Mouse (Mus musculus): ENCODE measurements around the gene Baiap2l2. TPM values are rescaled to one million over a fixed set of nuclear protein-coding genes. Genes with fewer than 3 reads are reported as not detected.

Gene Baiap2l2
- polyA plus RNA-seq, 1 experiment, result not detected

- Histone ChIP-seq H3K4me1 (peaks cover 16% of the 10 kb centered on the region), H3K27me3 (replicated peaks) (no peaks in the 10 kb centered on the region), H3K36me3 (replicated peaks; ENCODE audit: low read length) (peaks cover 88% of the 10 kb centered on the region), H3K4me3 (replicated peaks) (no peak overlapping the region), H3K9me3 (no peaks in the 10 kb centered on the region)
- TF ChIP-seq FLI1 (IDR thresholded peaks at IDR 0.05; ENCODE audit: low read length) (no peak), GATA1 (IDR thresholded peaks at IDR 0.05; ENCODE audit: borderline replicate concordance, low read length) (no peak)
These were observed 19.5 kb upstream of the Baiap2l2 start for GRCm38 (mm10) chr15:79304832-79305231.

- Histone ChIP-seq H3K4me1 (peaks cover 16% of the 10 kb centered on the region), H3K36me3 (replicated peaks; ENCODE audit: low read length) (peaks cover 97% of the 10 kb centered on the region)
- TF ChIP-seq GATA1 (IDR thresholded peaks at IDR 0.05; ENCODE audit: borderline replicate concordance, low read length) (no peak), FLI1 (IDR thresholded peaks at IDR 0.05; ENCODE audit: low read length) (no peak)
These were observed 18.4 kb upstream of the Baiap2l2 start for GRCm38 (mm10) chr15:79303725-79304124.

GRCm38 (mm10) chr15:79299563-79300155 is 14.3 kb upstream of the Baiap2l2 start:
- Histone ChIP-seq H3K9me3 (no peaks in the 10 kb centered on the region), H3K4me3 (replicated peaks) (no peak overlapping the region), H3K4me1 (peaks cover 12% of the 10 kb centered on the region), H3K27me3 (replicated peaks) (no peaks in the 10 kb centered on the region), H3K36me3 (replicated peaks; ENCODE audit: low read length) (peaks cover 93% of the 10 kb centered on the region)
- TF ChIP-seq GATA1 (IDR thresholded peaks at IDR 0.05; ENCODE audit: borderline replicate concordance, low read length) (no peak), FLI1 (IDR thresholded peaks at IDR 0.05; ENCODE audit: low read length) (no peak)

More at GRCm38 (mm10) chr15:79303725-79304124, 18.4 kb upstream of the Baiap2l2 start:
- Histone ChIP-seq H3K27me3 (replicated peaks) (no peaks in the 10 kb centered on the region), H3K9me3 (no peaks in the 10 kb centered on the region), H3K4me3 (replicated peaks) (no peak overlapping the region)

GRCm38 (mm10) chr15:79298553-79298952 is 13.2 kb upstream of the Baiap2l2 start:
- H3K9me3 ChIP-seq, result no peaks in the 10 kb centered on the region
- TF ChIP-seq FLI1 (IDR thresholded peaks at IDR 0.05; ENCODE audit: low read length) (no peak), GATA1 (IDR thresholded peaks at IDR 0.05; ENCODE audit: borderline replicate concordance, low read length) (no peak)
- H3K4me3 ChIP-seq (replicated peaks), result no peak overlapping the region
- H3K4me1 ChIP-seq, result peaks cover 12% of the 10 kb centered on the region
- H3K27me3 ChIP-seq (replicated peaks), result no peaks in the 10 kb centered on the region
- H3K36me3 ChIP-seq (replicated peaks; ENCODE audit: low read length), result peaks cover 90% of the 10 kb centered on the region

DNA sequence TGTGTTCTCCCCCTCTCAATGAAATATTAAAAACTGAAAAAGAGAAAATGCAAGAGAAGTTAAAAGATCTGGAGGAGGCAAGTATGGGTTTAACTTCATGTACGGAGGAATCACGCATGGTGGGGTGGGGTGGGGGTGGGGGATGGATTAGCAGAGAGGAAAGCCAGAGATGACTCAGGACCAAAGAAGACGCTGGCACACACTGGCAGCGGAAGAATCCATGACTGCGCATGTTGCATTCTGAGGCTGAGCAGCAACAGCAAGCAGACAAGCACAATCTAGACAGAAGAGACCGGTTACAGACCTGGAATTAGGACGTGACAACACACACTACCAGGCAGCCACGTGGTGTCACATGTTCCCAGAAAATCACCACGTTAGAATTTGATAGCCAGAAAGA is 7.4 kb upstream of the Baiap2l2 start:
- Histone ChIP-seq H3K36me3 (replicated peaks; ENCODE audit: low read length) (peaks cover 87% of the 10 kb centered on the region), H3K9me3 (no peaks in the 10 kb centered on the region), H3K4me1 (no peaks in the 10 kb centered on the region; the same call in 1 of the 2 replicates), H3K27me3 (replicated peaks) (no peaks in the 10 kb centered on the region), H3K4me3 (replicated peaks) (no peak overlapping the region)
- TF ChIP-seq GATA1 (IDR thresholded peaks at IDR 0.05; ENCODE audit: borderline replicate concordance, low read length) (no peak), FLI1 (IDR thresholded peaks at IDR 0.05; ENCODE audit: low read length) (no peak)

- Histone ChIP-seq H3K4me1 (no peaks in the 10 kb centered on the region; the same call in 1 of the 2 replicates), H3K36me3 (replicated peaks; ENCODE audit: low read length) (peaks cover 91% of the 10 kb centered on the region), H3K4me3 (replicated peaks) (no peak overlapping the region), H3K9me3 (no peaks in the 10 kb centered on the region), H3K27me3 (replicated peaks) (no peaks in the 10 kb centered on the region)
- no peak for TF ChIP-seq GATA1 (IDR thresholded peaks at IDR 0.05; ENCODE audit: borderline replicate concordance, low read length)
- TF ChIP-seq FLI1 (IDR thresholded peaks at IDR 0.05; ENCODE audit: low read length), result no peak
These were observed 5.0 kb upstream of the Baiap2l2 start for GRCm38 (mm10) chr15:79290340-79290739.

DNA sequence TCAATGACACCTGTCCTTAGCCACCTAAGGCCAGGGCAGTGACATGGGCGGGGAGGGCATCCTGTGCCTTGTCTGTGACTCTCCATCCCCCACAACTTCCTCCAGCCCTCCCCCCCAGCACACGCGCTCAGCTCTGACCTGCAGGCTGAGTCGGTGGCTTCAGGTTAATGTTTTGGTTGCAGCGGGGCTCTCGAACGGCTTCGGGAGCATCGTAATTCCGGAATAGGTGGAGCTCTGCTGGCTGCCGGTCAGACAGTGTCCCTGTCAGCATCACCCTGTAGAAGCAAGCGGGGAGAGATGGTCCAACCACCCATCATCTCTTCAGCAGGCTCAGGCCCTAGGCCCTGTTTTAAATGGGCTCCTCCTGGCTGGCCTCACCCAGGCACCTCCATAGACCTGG is 4.1 kb upstream of the Baiap2l2 start:
- Histone ChIP-seq H3K4me1 (no peaks in the 10 kb centered on the region; the same call in 1 of the 2 replicates), H3K36me3 (replicated peaks; ENCODE audit: low read length) (peaks cover 88% of the 10 kb centered on the region), H3K27me3 (replicated peaks) (peaks cover 2% of the 10 kb centered on the region), H3K9me3 (no peaks in the 10 kb centered on the region), H3K4me3 (replicated peaks) (no peak overlapping the region)
- TF ChIP-seq GATA1 (IDR thresholded peaks at IDR 0.05; ENCODE audit: borderline replicate concordance, low read length) (no peak), FLI1 (IDR thresholded peaks at IDR 0.05; ENCODE audit: low read length) (no peak)

- Histone ChIP-seq H3K9me3 (no peaks in the 10 kb centered on the region), H3K4me1 (no peaks in the 10 kb centered on the region; the same call in 1 of the 2 replicates), H3K4me3 (replicated peaks) (no peak overlapping the region), H3K36me3 (replicated peaks; ENCODE audit: low read length) (peaks cover 79% of the 10 kb centered on the region), H3K27me3 (replicated peaks) (peaks cover 6% of the 10 kb centered on the region)
- no peak for TF ChIP-seq FLI1 (IDR thresholded peaks at IDR 0.05; ENCODE audit: low read length)
- no peak for TF ChIP-seq GATA1 (IDR thresholded peaks at IDR 0.05; ENCODE audit: borderline replicate concordance, low read length)
These were observed 3.0 kb upstream of the Baiap2l2 start for GRCm38 (mm10) chr15:79288387-79288786.

DNA sequence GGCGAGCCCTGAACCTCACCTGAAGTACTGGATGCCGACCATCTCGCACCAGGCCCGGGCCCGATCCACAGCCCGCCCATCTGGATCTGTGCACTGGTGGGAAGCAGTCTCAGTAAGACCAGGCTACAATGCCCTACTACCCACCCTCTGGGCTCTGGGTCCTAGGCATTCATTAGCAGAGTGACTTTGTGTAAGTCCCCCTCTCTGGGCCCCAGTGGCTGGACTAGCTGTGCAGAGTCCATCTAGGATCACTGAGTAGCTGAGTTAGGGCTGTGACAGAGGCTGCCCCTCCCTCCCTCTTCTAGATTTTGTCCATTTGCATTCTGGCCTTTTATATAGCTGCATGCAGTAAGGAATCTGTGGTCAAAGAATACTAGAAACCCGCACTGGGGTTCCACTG is 1.8 kb upstream of the Baiap2l2 start:
- TF ChIP-seq FLI1 (IDR thresholded peaks at IDR 0.05; ENCODE audit: low read length), result no peak
- TF ChIP-seq GATA1 (IDR thresholded peaks at IDR 0.05; ENCODE audit: borderline replicate concordance, low read length), result no peak
- H3K4me1 ChIP-seq, result no peaks in the 10 kb centered on the region; the same call in 1 of the 2 replicates
- H3K4me3 ChIP-seq (replicated peaks), result no peak overlapping the region
- peaks cover 66% of the 10 kb centered on the region for H3K36me3 ChIP-seq (replicated peaks; ENCODE audit: low read length)
- H3K27me3 ChIP-seq (replicated peaks), result peaks cover 6% of the 10 kb centered on the region
- H3K9me3 ChIP-seq, result no peaks in the 10 kb centered on the region

- Histone ChIP-seq H3K36me3 (replicated peaks; ENCODE audit: low read length) (peaks cover 57% of the 10 kb centered on the region), H3K4me1 (peaks cover 7% of the 10 kb centered on the region)
These were observed 804 bp upstream of the Baiap2l2 start for GRCm38 (mm10) chr15:79286141-79286540.

More at GRCm38 (mm10) chr15:79286141-79286540, 804 bp upstream of the Baiap2l2 start:
- Histone ChIP-seq H3K27me3 (replicated peaks) (peaks cover 6% of the 10 kb centered on the region), H3K9me3 (no peaks in the 10 kb centered on the region), H3K4me3 (replicated peaks) (no peak overlapping the region)
- TF ChIP-seq FLI1 (IDR thresholded peaks at IDR 0.05; ENCODE audit: low read length) (no peak), GATA1 (IDR thresholded peaks at IDR 0.05; ENCODE audit: borderline replicate concordance, low read length) (no peak)

All from megakaryocyte, embryonic 14.5 days (primary cell).